Mouse (Mus musculus) embryonic fibroblast, embryonic 13.5 days (primary cell): ENCODE results near the gene Ttc41.

Source experiments
- CTCF ChIP-seq: IDR thresholded peaks from 2 replicates; pipeline ENCODE4 v1.5.1; 2011; ENCODE audit warnings: mild to moderate bottlenecking, control low read depth, low read length, moderate library complexity, borderline replicate concordance; ENCODE audit not compliant: insufficient read depth
- POLR2A ChIP-seq: IDR thresholded peaks from 2 replicates; pipeline ENCODE4 v1.6.1; 2011; ENCODE audit warnings: low read depth, mild to moderate bottlenecking, control low read depth, low read length, moderate library complexity

DNA sequence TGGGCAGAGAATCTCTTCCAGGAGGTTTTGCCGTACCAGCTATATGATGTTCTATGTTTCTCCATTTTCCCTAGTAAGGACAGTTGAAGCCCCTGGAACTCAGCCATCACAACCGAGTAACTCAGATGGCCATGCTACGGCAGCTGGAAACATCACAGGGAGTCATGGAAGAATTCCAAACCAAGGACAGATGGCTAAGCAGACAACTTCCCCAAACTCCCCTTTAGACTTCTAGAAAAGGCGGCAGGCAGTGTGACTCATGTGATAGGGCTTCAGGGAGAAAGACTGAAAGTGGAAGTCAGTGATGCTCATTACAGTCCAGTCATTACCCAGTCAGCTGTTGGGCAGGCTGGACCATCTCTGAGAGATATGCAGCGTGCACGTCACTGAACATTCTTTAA, 66.6 kb downstream of the Ttc41 start:
- TF ChIP-seq CTCF (no peak), POLR2A (no peak)
